Mouse (Mus musculus): Measurements from ENCODE around the gene Olfr1337. TPM values are rescaled to one million over a fixed set of nuclear protein-coding genes. Genes with fewer than 3 reads are reported as not detected.

The Olfr1337 gene
- polyA plus RNA-seq, 1 experiment from 2014 or later, result not detected

- no peaks in the 10 kb centered on the region for H3K27me3 ChIP-seq (replicated peaks; ENCODE audit: control insufficient read depth, insufficient read depth, low read length)
- H3K9ac ChIP-seq (ENCODE audit: low read depth, low read length), result no peak overlapping the region
- TF ChIP-seq CTCF (IDR thresholded peaks at IDR 0.05; ENCODE audit: low read depth), result no peak
- H3K4me1 ChIP-seq (replicated peaks; ENCODE audit: control insufficient read depth, insufficient read depth, low read length), result no peaks in the 10 kb centered on the region
- H3K4me3 ChIP-seq (ENCODE audit: low read depth, low read length), result no peak overlapping the region
- WGBS, result 5% methylated on average over 11 of the region's 11 CpGs
- no peaks in the 10 kb centered on the region for H3K36me3 ChIP-seq (ENCODE audit: control insufficient read depth, insufficient read depth)
- no peak overlapping the region for H3K4me2 ChIP-seq (replicated peaks; ENCODE audit: low read depth)
- no peak overlapping the region for H3K27ac ChIP-seq (ENCODE audit: low read depth, low read length)
- H3K9me3 ChIP-seq (ENCODE audit: control insufficient read depth), result no peaks in the 10 kb centered on the region
- no peak for ATAC-seq
These were observed 41.2 kb downstream of the Olfr1337 start for GRCm38 (mm10) chr4:118740988-118741698.

DNA sequence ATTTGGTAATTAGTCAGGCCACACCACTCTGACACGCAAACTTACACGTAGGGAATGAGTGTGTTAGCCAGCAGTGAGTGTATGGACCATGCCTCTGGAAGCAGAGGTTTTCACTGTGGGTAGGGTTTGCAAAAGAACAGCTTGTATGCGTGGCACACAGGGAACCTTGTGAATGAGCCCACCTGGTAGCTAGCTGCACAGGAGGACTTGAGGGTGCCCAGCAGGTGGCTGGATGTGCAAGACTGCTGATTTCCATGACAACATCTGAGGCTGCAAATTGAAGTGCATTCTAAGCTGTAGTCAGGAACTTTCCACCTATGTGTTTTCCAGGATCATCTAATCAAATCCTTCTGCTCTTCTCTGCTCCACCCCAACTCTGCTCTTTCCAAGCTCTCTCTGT, 42.8 kb downstream of the Olfr1337 start:
- Histone ChIP-seq H3K36me3 (ENCODE audit: control insufficient read depth, insufficient read depth) (no peaks in the 10 kb centered on the region), H3K27ac (ENCODE audit: low read depth, low read length) (no peak overlapping the region), H3K4me2 (replicated peaks; ENCODE audit: low read depth) (no peak overlapping the region), H3K4me1 (replicated peaks; ENCODE audit: control insufficient read depth, insufficient read depth, low read length) (no peaks in the 10 kb centered on the region), H3K27me3 (replicated peaks; ENCODE audit: control insufficient read depth, insufficient read depth, low read length) (no peaks in the 10 kb centered on the region), H3K9ac (ENCODE audit: low read depth, low read length) (no peak overlapping the region), H3K9me3 (ENCODE audit: control insufficient read depth) (no peaks in the 10 kb centered on the region), H3K4me3 (ENCODE audit: low read depth, low read length) (no peak overlapping the region)
- 76% methylated on average over 3 of the region's 3 CpGs for WGBS
- no peak for TF ChIP-seq CTCF (IDR thresholded peaks at IDR 0.05; ENCODE audit: low read depth)
- ATAC-seq, result no peak

DNA sequence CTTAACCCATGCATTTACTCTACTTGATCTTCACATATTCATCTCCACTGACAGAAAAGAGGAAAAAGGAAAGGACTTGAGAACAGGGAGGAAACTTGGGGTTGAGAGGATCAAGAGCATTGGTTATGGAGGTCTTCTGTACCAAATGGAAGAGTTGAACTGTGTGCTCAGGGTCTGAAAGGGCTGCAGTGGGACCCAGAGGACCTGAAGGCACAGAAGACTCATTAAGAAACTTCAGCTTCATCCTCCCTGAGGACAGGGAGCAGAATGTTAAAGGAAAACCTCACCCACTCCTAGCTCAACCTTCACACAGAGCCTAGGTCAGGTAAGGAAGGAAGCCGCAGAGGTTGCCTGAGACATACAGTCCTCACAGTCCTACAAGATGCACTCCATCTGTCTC, 50.5 kb downstream of the Olfr1337 start, which contains the start of gene Olfr1339:
TSS of gene Olfr1339 (plus strand) at position 301 of the 400 bp plus-strand sequence.
- Histone ChIP-seq H3K27ac (ENCODE audit: low read depth, low read length) (no peak within 1 kb of the TSS), H3K4me2 (replicated peaks; ENCODE audit: low read depth) (no peak within 1 kb of the TSS), H3K27me3 (replicated peaks; ENCODE audit: control insufficient read depth, insufficient read depth, low read length) (no peaks in the 10 kb centered on the region), H3K9ac (ENCODE audit: low read depth, low read length) (no peak within 1 kb of the TSS), H3K36me3 (ENCODE audit: control insufficient read depth, insufficient read depth) (no peaks in the 10 kb centered on the region), H3K9me3 (ENCODE audit: control insufficient read depth) (no peaks in the 10 kb centered on the region), H3K4me1 (replicated peaks; ENCODE audit: control insufficient read depth, insufficient read depth, low read length) (no peaks in the 10 kb centered on the region), H3K4me3 (ENCODE audit: low read depth, low read length) (no peak within 1 kb of the TSS)
- TF ChIP-seq CTCF (IDR thresholded peaks at IDR 0.05; ENCODE audit: low read depth), result no peak
- ATAC-seq, result no peak
- 100% methylated on average over 1 of the region's 1 CpGs for WGBS

Other genes with a start within 250 kb of the Olfr1337 start
- 19.8 and 20.7 TPM in 2 replicates for gene Tmem125, start 238.5 kb downstream of the Olfr1337 start, polyA plus RNA-seq (2015; fragmentation: Nextera tagmentation; extraction: Ambion mirVana)
- gene Cfap57, start 161.8 kb downstream of the Olfr1337 start, polyA plus RNA-seq (2015; fragmentation: Nextera tagmentation; extraction: Ambion mirVana), result 0.29 and 0.42 TPM in 2 replicates
- 76.2 and 79.9 TPM in 2 replicates for gene Ebna1bp2, start 161.8 kb downstream of the Olfr1337 start, polyA plus RNA-seq (2015; fragmentation: Nextera tagmentation; extraction: Ambion mirVana)
- not detected in 2 replicates for gene Olfr62, start 123.6 kb downstream of the Olfr1337 start, polyA plus RNA-seq (2015; fragmentation: Nextera tagmentation; extraction: Ambion mirVana)
- not detected in 2 replicates for gene Olfr1342, start 89.8 kb downstream of the Olfr1337 start, polyA plus RNA-seq (2015; fragmentation: Nextera tagmentation; extraction: Ambion mirVana)
- not detected in 2 replicates for gene Olfr1341, start 79.1 kb downstream of the Olfr1337 start, polyA plus RNA-seq (2015; fragmentation: Nextera tagmentation; extraction: Ambion mirVana)
- not detected in 2 replicates for gene Olfr1340, start 62.4 kb downstream of the Olfr1337 start, polyA plus RNA-seq (2015; fragmentation: Nextera tagmentation; extraction: Ambion mirVana)
- not detected in 2 replicates for gene Olfr1339, start 50.4 kb downstream of the Olfr1337 start, polyA plus RNA-seq (2015; fragmentation: Nextera tagmentation; extraction: Ambion mirVana)
- gene Olfr1338, start 23.8 kb downstream of the Olfr1337 start, polyA plus RNA-seq (2015; fragmentation: Nextera tagmentation; extraction: Ambion mirVana), result not detected in 2 replicates
- not detected in 2 replicates for gene Olfr1335, start 27.4 kb upstream of the Olfr1337 start, polyA plus RNA-seq (2015; fragmentation: Nextera tagmentation; extraction: Ambion mirVana)
- gene Olfr1333, start 53.7 kb upstream of the Olfr1337 start, polyA plus RNA-seq (2015; fragmentation: Nextera tagmentation; extraction: Ambion mirVana), result not detected in 2 replicates
- gene Olfr1331, start 82.1 kb upstream of the Olfr1337 start, polyA plus RNA-seq (2015; fragmentation: Nextera tagmentation; extraction: Ambion mirVana), result not detected in 2 replicates
- not detected in 2 replicates for gene Olfr1330, start 106.0 kb upstream of the Olfr1337 start, polyA plus RNA-seq (2015; fragmentation: Nextera tagmentation; extraction: Ambion mirVana)
- gene Olfr1329, start 134.9 kb upstream of the Olfr1337 start, polyA plus RNA-seq (2015; fragmentation: Nextera tagmentation; extraction: Ambion mirVana), result not detected in 2 replicates
- not detected in 2 replicates for gene Olfr1328, start 156.0 kb upstream of the Olfr1337 start, polyA plus RNA-seq (2015; fragmentation: Nextera tagmentation; extraction: Ambion mirVana)
- gene Lao1, start 179.0 kb upstream of the Olfr1337 start, polyA plus RNA-seq (2015; fragmentation: Nextera tagmentation; extraction: Ambion mirVana), result 0.08 and 0.13 TPM in 2 replicates